8 mouse cellular contexts compared by ENCODE assay signal in genomic region chr6:39955211-39955610, GRCm38 (mm10).
"Had no signal": no experiment of that assay in that cellular context is flagged by ENCODE, and none has a peak within 500 bp of the region (broad histone marks: within the 10 kb centered on the region; RNA-seq: fewer than 3 reads in every experiment).

No protein-coding gene starts in this region.

- DNase-seq: kidney, adult 11 months; kidney, adult 8-10 months; kidney, postnatal 10 days; kidney, postnatal 36 days; left cerebral cortex, postnatal 4 days; lung, postnatal 4 days; midbrain, embryonic 14.5 days; thymus, postnatal 25 days had no signal
